Mouse (Mus musculus): ENCODE data around the gene 2810408A11Rik. TPM values are rescaled to one million over a fixed set of nuclear protein-coding genes. Genes with fewer than 3 reads are reported as not detected.
A peak's percentile ranks its signal among the peaks of the same experiment; 100 is the strongest.
"Not testable (repeated sequence)": the region's sequence is repeated elsewhere in the genome, so short reads cannot be mapped to it uniquely, and the experiment has no call there.

Gene 2810408A11Rik
- total RNA-seq, 4 experiments from 2014 or later: 0.23 to 2.4 (median 0.71) TPM

DNA sequence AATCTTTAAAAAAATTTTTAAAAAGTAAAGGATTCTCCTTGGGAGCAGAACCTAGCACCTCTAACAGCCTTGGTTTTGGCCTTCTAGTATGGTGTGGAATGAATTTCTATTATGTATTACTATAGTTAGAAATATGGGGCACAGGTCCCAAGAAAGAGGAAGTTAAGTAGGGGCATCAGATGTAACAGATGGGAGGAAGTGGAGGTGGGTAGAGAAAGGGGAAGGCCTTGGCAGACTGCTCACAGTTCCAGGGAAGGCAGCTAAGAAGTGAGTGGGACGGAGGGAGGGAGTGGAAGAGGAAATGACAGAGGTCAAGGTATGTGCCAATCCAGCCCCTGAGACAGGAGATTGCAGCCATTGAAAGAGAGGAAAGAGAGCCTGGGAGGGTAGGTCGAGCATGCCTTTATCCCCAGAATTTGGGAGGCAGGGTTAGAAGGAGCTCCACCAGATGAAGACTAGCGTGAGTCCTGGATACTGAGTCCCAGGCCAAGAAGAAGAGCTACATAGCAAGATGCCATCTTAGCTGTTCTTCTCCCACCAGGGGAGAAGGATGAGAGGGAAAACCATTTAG is 30.3 kb upstream of the 2810408A11Rik start:
- no peak for DNase-seq

DNA sequence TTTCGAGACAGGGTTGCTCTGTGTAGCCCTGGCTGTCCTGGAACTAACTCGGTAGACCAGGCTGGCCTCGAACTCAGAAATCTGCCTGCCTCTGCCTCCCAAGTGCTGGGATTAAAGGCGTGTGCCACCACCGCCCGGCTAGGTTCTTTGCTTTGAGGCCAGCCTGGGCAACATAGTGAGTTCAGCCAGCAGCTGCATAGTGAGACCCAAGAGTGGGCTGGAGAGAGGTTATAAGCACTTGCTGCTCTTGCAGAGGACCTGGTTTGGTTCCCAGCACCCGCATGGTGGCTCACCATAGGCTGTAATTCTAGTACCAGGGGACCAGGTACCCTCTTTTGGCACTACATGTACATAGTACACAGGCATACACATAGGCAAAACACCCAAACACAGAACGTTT is 29.4 kb upstream of the 2810408A11Rik start:
- DNase-seq: not testable (repeated sequence)

DNA sequence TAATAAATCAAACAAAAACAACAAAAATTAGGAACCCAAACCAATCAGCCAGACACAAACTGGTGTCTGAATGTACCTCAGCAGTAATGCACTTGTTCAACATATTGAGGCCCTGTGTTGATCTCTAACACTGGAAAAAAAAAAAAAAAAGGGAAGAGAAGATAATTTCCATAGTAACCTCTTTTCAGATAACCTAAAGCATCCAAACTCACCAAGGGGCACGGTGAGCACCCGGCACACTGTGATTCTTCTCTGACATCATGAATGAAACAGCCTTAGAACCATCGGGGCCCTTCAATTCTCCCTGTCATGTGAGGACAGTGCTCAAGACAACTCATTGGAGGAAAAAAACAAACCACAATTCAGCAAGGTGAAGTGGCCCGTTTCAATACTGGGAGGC is 28.9 kb upstream of the 2810408A11Rik start:
- DNase-seq: no peak

DNA sequence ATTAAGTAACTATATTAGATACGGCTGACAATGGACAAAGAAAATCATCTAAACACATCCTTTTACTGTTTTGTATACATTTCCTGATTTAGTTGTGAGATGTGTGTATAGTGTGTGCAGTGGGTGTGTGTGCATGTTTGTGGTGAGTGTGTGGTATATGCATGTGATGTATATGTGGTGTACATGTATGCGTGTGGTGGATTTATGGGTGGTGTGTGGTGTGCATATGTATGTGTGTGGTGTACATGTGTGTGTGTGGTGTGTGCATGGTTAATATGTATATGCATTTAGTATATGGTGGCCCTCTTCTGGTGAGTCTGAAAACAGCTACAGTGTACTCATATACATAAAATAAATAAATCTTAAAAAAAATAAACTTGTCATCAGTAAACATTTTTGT is 26.7 kb upstream of the 2810408A11Rik start:
- no peak for DNase-seq

DNA sequence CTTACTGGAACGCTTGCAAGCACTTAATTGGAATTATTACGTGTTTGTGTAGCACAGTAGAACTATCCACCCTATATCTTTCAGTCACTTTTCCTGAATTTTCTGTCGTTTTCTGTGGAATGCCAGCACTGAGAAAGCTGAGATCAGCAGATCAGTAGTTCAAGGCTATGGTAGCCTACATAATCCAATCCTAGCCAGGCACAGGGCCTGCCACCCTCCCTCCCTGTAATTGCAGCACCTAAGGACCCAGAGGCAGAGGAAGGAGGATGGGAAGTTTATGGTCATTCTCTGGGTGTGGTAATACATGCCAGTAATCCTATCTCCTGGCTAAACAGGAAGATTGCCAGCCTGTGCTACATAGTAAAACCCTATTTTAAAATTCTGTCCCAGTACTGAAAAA is 22.0 kb upstream of the 2810408A11Rik start:
- no peak for DNase-seq

DNA sequence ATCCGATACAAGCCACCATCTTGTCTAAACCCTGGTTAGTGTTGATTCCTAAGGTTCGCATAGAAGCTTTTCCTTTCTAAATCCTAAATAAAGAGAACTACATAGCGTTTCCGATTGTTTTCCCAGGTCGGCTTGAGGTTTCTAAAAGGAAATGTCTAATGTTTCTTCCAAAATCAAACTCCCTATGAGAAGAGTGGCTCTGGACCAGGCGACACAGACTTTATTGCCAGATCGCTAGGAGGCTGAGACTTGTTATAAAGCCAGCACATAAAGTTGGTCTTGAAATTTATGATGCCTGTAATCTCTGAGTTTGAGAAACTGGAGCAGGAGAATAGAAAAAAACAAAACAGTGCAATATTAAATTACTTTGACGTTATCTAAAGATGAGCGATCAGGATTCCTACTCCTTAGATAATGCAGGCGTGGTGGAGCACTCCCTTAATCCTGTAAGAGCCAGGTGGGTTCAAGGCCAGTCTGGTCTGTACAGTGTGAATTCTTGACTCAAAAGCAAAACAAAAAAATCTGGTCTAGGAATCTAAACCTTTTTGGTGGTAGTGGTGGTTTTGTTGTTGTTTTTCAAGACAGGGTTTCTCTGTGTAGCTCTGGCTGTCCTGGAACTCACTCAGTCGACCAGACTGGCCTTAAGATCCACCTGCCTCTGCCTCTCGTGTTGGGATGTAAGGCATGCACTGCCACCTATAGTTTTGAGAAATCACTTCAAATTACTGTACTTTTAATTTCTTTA is 21.4 kb upstream of the 2810408A11Rik start:
- no peak for DNase-seq

DNA sequence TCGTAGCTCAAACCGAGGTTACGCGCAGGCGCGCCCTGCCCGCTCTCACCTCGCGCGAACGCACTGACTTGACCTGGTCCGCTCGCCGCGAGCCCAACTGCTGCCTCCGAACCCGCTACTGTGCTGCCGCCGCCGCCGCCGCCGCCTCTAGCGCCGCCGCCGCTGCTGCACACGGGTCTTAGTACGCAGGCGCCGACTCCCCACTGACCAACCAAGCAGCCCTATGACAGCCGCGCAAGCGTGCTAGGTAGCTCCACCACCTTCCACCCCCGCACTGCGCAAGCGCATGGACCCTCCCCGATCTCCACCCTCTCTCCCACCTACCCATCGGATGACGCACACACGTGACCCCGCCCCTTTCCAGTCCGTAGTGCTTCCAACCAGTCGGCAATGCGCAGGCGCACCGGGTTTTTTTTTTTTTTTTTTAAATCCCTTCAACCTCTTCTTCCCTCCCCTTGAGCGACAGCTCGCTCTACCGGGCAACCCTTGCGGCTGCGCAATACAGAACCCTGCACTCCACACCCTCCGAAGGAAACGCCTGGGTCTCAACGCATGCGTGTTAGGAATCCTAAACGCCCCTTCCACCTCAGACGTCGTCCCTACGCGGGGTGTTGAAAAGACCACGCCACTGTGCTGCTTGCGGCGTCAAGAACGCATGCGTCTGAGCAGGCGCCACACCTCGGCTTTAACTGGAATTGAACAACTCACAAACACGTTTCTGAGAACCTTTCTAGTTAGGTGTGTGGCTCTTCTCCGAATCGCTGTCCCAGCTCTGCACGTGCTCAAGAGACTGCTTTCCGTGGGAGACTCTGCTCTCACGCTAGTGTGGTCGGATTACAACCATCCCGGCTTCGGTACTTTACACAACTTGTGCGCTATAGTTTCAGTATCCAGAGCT is 20.6 kb upstream of the 2810408A11Rik start, which contains the start of gene Eif5a:
TSS of gene Eif5a (minus strand) at position 845 of the 898 bp plus-strand sequence.
- DNase-seq: peak; percentile 100

DNA sequence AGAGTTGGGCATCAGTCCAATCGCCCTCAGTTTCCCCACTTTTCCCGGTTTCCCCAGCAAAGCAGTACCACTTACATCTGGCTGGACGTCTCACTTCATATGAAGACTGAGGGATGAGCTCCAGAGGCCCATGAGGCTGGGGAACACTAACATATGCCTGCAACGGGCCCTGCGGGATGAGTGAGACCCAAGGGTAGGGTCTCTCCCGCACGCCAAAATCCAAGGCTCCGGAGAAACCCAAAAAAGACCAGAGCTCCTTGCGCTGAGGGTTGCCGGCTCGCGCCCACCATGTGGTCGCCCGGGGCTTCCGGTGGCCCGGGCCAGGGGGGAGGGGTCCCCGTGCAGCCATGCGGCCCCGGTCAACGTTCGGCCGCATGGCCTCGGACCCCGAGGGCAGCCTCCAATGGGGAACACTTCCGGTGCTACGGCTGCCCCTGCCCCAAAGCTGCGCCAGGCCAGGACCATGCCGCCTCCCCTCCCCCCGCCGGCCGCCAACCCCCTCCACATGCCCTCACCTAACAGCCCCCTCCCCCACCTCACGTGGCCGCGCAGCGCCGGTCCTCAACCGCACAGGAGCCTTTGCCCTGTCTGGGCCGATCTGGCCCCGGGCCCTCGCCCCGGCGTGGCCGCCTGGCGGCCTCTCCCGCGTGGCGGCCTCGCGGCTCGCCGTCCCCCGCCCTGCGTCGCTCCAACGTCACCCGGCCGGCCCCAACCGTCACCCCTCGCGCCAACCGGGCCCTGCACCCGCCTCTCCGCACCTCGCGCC is 19.7 kb upstream of the 2810408A11Rik start:
- peak; percentile 60 for DNase-seq

DNA sequence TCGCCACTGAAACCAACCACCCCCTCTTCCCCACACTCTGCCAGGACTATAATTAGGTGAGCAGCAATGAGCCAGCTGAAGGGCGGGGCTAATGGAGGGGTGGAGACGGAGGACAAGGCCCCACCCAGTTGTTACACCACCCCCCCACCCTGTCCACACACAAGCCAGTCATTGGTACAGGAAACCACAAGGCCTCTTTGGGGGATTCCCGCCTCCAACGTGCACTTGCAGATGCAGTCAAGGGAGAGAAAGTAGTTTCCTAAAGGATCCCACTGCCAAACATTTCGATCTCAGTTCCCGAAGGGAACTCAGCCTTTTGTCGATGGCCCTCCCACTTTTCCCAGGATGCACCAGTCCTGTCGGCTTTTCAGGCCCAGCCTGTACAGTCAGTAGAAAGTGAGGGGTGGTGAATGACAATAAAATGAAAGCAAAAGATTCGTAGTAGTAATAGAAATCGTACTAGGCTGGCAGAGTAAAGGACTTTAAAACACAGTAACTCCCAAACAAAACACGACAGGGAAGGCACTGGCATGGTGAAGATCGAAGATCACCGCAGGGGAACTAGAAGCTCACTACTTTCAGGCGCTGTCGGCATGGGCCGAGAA is 19.0 kb upstream of the 2810408A11Rik start:
- peak; percentile 81 for DNase-seq

DNA sequence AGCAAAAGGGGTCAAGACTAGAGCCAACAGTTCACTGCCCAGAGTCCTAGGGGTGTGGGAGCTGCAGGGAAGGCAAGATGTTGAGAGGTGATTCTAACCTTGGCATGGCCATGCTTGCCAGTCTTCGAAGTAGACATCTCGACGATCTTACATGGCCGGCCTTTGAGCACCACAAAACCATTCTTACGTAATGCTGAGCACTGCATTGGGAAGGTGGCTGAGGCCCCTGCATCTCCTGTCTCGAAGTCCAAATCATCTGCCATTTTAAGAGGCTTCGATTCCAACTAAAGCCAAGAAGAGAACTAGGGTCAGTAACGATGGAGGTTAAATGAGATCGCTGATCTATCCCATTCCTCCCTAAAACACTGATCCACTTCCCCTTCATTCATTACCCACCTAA is 18.3 kb upstream of the 2810408A11Rik start:
- DNase-seq: no peak

DNA sequence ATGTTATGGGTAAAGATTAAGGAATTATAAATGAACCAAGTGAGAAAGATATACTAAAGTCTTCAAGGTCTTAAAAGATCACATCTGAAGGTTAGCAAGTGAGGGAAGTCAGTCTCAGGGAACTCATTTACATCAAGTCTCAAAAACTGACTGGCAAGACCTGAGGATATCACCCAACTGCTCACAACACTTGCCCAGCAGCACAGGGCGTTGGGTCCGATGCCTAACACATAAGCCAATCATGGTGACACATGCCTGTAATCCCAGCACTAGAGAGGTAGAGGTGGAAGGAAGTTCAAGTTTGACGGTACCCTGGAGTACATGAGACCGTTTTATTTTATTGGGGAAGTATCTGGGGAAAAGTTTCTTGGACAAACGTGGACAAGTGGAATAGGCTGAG is 17.3 kb upstream of the 2810408A11Rik start:
- DNase-seq: no peak

DNA sequence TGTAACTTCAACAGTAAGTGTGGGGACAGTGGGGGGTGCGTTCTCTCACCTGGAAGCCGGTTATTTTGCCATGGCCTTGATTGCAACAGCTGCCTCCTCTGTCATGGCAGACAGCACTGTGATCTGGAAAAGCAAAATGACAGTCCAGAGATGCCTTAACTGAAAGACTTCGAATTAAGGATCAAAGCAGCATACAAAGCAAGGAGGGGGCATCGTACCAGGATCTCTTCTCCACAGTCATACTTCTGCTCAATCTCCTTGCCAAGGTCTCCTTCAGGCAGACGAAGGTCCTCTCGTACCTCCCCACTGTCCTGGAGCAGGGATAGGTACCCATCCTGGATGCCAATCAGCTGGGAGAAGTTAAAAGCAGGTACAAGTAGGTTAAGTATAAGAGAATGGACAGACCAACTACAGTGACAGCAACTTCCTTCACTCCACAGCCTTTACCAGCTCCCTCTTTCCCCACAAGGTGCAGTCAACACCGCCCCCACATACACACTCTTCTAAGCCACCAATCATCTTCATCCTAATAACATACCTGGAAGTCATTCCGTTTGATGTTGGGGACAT is 16.7 kb upstream of the 2810408A11Rik start:
- DNase-seq: no peak

DNA sequence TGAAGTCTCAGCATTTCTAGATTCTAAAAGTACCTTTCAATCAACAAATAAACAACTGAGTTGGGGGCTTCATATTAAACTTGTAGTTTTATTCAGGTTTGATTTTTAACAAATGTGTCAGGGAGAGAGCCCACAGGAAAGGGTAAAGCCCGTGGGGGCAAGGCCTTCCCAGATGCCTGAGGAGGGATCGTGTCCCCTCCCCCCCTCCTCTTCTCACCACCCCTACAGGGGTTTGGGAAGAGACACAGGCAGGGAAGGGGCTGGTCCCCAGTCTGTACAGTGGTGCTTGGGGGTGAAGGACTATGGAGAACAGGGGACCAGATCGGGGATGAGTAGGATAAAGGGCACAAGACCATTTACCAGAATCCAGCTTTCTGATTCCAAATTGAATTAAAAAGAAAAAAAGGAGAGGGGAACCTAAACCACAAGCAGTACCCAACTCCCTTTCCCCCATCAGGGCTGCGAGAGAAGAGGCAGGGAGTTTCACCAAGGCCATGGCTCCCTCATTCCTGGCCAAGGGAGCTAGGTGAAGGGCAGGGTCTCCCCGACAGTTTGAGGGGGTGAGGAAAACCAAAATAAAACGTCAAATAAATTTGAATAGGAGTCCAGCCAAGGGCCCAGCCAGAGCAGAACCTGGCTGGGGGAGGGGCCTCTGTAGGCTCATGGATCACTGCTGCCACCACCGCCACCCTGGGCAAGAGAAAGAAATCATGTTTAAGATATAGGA is 16.0 kb upstream of the 2810408A11Rik start:
- DNase-seq: not testable (repeated sequence)

DNA sequence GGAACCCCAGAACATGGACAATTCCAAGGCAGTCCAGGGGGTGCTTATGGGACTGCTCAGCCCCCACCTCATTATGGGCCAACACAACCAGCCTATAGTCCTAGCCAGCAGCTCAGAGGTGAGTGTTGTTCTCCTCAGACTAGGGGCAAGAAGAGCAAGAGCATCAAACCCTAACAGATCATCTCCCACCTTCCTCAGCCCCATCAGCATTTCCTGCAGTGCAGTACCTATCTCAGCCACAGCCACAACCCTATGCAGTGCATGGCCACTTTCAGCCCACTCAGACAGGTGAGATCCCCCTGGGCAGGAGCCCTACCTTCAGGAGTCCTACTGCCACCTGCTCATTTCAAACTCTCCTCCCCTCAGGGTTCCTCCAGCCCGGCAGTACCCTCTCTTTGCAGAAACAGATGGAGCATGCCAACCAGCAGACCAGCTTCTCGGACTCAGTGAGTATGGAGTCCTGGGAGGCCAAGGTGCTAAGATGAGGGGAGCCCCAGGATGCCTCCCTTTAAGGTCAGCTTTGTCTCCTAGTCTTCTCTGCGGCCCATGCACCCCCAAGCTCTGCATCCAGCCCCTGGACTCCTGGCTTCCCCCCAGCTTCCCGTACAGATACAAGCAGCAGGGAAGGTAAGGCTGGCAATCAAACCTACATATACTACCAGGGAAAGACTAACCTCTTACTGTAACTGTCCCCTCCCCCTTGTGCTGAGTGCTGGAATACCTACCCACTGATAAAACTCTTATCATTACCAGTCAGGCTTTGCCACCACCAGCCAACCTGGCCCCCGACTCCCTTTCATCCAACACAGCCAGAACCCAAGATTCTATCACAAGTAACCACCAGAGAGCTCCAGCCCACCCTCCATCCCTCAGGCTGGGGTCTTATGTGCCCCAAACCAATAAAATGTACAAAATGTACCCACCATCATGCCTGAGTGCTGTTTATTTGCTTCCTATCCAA is 15.2 kb upstream of the 2810408A11Rik start:
- no peak for DNase-seq

DNA sequence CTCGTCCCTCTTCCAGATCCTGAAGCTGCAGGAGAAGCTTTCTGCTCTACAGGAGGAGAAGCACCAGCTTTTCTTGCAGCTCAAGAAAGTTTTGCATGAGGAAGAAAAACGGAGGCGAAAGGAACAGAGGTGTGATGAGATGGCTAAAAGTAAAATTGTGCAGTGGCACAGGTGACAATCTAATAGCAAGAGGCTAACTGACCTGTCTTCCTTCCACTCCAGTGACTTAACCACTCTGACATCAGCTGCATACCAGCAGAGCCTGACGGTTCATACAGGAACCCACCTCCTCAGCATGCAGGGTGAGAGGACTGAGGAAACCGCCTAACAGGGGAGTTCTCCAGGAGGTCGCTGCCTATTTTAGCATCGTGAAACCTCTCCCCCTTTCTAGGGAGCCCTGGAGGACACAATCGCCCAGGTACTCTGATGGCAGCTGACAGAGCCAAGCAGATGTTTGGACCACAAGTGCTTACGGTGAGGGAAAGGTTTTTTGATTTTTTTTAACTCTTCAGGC is 14.2 kb upstream of the 2810408A11Rik start:
- no peak for DNase-seq

DNA sequence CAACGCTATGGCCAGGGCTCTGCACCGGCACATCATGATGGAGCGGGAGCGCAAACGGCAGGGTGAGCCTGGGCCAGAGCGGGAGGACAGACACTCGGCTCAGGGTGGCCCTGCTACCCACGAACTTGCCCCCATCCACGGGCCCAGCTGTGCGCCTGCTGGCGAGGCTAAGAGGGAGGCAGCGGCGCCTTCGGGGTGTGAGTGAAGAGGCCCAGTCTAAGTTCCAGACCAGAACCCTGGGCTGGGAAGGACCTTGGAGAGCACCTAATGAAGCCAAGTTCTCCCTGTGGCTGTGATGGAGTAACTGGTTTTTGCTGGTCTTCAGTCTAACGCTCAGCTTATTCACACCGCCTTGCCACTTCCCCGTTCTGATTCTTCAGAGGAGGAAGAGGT is 13.6 kb upstream of the 2810408A11Rik start:
- DNase-seq: no peak

DNA sequence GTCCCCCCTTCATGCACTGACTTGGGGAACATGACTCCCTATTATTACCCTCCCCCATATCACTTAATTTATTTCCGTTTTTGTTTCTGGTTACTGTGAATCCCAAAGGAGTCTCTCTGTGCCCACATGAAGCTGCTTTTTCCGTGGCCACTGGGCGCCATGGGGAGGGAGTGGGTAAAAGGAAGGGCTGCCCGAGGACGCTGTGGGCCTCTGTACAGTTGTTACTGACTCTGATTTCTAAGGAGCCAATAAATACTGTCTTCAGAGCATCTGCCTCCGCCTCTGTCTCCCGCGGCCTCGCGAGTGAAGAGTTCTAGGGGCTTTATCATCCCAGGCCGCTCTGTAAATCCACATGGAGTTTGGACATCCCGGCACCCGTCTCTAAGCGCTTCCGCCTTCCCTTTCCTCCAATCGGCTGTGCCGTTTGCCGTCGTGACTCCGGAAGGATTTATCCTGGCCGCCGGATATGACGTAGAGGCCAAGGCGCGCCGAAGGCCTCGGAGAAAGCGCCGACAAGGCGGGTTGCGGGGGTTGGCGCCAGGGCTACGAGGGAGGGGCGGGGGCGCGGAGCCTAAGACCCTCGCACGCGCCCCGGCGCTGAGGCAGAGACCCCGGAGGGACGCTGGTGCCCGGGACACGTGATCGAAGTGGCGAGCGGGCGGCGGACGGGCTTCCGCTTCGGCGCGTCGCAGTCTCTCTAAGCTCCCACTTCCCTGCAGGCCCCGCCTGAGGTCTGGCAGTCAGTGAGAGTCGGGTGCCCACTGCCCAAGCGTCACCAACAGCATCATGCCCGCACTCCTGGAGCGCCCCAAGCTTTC is 13.0 kb upstream of the 2810408A11Rik start, which contains the start of gene Gps2:
TSS of gene Gps2 (plus strand) at position 335 of the 818 bp plus-strand sequence.
- DNase-seq: peak; percentile 89

All from adrenal gland, adult 8-10 months (tissue).